ENCODE assay signal across 15 mouse cellular contexts in genomic region chr5:116654486-116655420, GRCm38 (mm10).
A peak's percentile ranks its signal among the peaks of the same experiment; 100 is the strongest.
DNase-seq lines count a peak whose midpoint lies in the region.
"Had no signal": no experiment of that assay in that cellular context is flagged by ENCODE, and none has a peak within 500 bp of the region (broad histone marks: within the 10 kb centered on the region; RNA-seq: fewer than 3 reads in every experiment).

No protein-coding gene starts in this region.

- peak; percentile 3 to 43 for DNase-seq in frontal cortex, adult 2 months (ENCODE audit: extremely low spot score in 1 of 2, low spot score in 1 of 2)
- no peak for DNase-seq in frontal cortex, postnatal 14 days (ENCODE audit: low spot score in 2 of 2)
- DNase-seq in right cerebral cortex, adult 2 months (ENCODE audit: low spot score in 2 of 2), result peak; percentile 46 to 48
- DNase-seq in right cerebral cortex, postnatal 4 days, result no peak
- peak; percentile 10 to 23 for DNase-seq in left cerebral cortex, adult 9 months (ENCODE audit: low spot score in 2 of 2)
- DNase-seq in thymus, postnatal 0 days (ENCODE audit: low spot score), result no peak
- no peak for DNase-seq in spleen, postnatal 36 days (ENCODE audit: low spot score in 2 of 2)
- DNase-seq: cerebellum, adult 9-11 months; gastrocnemius, adult 2 months; heart, postnatal 36 days; kidney, adult 2 months; kidney, postnatal 25 days; lung, embryonic 14.5 days; lung, postnatal 4 days; thymus, postnatal 36 days had no signal

Comparison
In these comparisons a context has a peak if more than half of its experiments do, and no peak if none do; other contexts are left out.
1. DNase-seq: peak in frontal cortex, adult 2 months (2 of 2), right cerebral cortex, adult 2 months (2 of 2) and left cerebral cortex, adult 9 months (2 of 2); none in frontal cortex, postnatal 14 days (0 of 2), right cerebral cortex, postnatal 4 days (single experiment), thymus, postnatal 0 days (single experiment) and spleen, postnatal 36 days (0 of 2).